Mouse (Mus musculus) heart, embryonic 16.5 days (tissue): ENCODE data around the gene Baiap2l1. TPM values are rescaled to one million over a fixed set of nuclear protein-coding genes. Genes with fewer than 3 reads are reported as not detected.

Source experiments
- ATAC-seq: fragments of 200-750 bp; cut with Nextera tagmentation; replicated peaks from 2 replicates; pipeline ENCODE4 v1.8.0; 2017; ENCODE audit warnings: moderate number of reproducible peaks; ENCODE audit not compliant: insufficient read depth, low FRiP score; ENCODE audit errors: extremely low read depth
- H3K27ac ChIP-seq: fragments of 300-500 bp; sonication (generic); 2 replicates; pipeline ENCODE4 v1.5.1; 2014; ENCODE audit warnings: mild to moderate bottlenecking, low read length, control low read depth, moderate library complexity
- H3K27me3 ChIP-seq: fragments of 300-500 bp; sonication (generic); 2 replicates; pipeline ENCODE4 v1.6.1; 2014; ENCODE audit warnings: low read length, mixed read lengths; ENCODE audit not compliant: control insufficient read depth, insufficient read depth
- H3K36me3 ChIP-seq: fragments of 300-500 bp; sonication (generic); 2 replicates; pipeline ENCODE4 v1.6.1; 2014; ENCODE audit not compliant: control insufficient read depth, insufficient read depth
- H3K4me1 ChIP-seq: fragments of 300-500 bp; sonication (generic); 2 replicates; pipeline ENCODE4 v1.6.1; 2014; ENCODE audit warnings: low read length, mixed read lengths; ENCODE audit not compliant: control insufficient read depth, insufficient read depth
- H3K4me2 ChIP-seq: fragments of 300-500 bp; sonication (generic); 2 replicates; pipeline ENCODE4 v1.6.1; 2014; ENCODE audit warnings: low read depth, mild to moderate bottlenecking, control low read depth, low read length
- H3K4me3 ChIP-seq: fragments of 300-500 bp; sonication (generic); 2 replicates; pipeline ENCODE4 v1.5.1; 2014; ENCODE audit warnings: mild to moderate bottlenecking, control low read depth, low read length
- H3K9ac ChIP-seq: fragments of 300-500 bp; sonication (generic); 2 replicates; pipeline ENCODE4 v1.6.1; 2014; ENCODE audit warnings: low read length, control low read depth
- H3K9me3 ChIP-seq: fragments of 300-500 bp; sonication (generic); replicated peaks from 2 replicates; pipeline ENCODE4 v1.6.1; 2016; ENCODE audit warnings: low read length; ENCODE audit not compliant: control insufficient read depth
- WGBS: fragments of 180-500 bp; shearing (Covaris S2); extraction: QIAGEN DNeasy Blood & Tissue Kit; methylation state at CpG from one replicate; pipeline ENCODE4 v1.1.7; 2014; 5-methylcytosine and 5-hydroxymethylcytosine counted together
- polyA plus RNA-seq: library from polyadenylated mRNA; unstranded; fragments of >200 nt; fragmentation: Nextera tagmentation; extraction: Ambion mirVana; gene quantifications from 2 replicates; pipeline ENCODE4 v1.2.1, GENCODE M21; 2015

The Baiap2l1 gene
- polyA plus RNA-seq, 1 experiment from 2014 or later = 12.0 TPM

GRCm38 (mm10) chr5:144223899-144224816 lies 133.8 kb downstream of the Baiap2l1 start:
- Histone ChIP-seq H3K4me1 (peaks cover 20% of the 10 kb centered on the region), H3K9ac (peak overlapping the region; percentile 89), H3K36me3 (no peaks in the 10 kb centered on the region), H3K9me3 (no peaks in the 10 kb centered on the region), H3K27me3 (no peaks in the 10 kb centered on the region), H3K4me3 (peak overlapping the region; percentile 91), H3K27ac (peak overlapping the region; percentile 86), H3K4me2 (peak overlapping the region; percentile 71)
- no peak for ATAC-seq
- WGBS = 25% methylated on average over 18 of the region's 18 CpGs

- peak; percentile 96 for ATAC-seq
- WGBS = under 1% methylated on average over 37 of the region's 37 CpGs
- H3K4me3 ChIP-seq = peak within 1 kb of the TSS; percentile 91
- peak within 1 kb of the TSS; percentile 86 for H3K27ac ChIP-seq
- H3K4me1 ChIP-seq = peaks cover 20% of the 10 kb centered on the region
- H3K4me2 ChIP-seq = peak within 1 kb of the TSS; percentile 71
- H3K9me3 ChIP-seq = no peaks in the 10 kb centered on the region
- no peaks in the 10 kb centered on the region for H3K27me3 ChIP-seq
- no peaks in the 10 kb centered on the region for H3K36me3 ChIP-seq
- H3K9ac ChIP-seq = peak within 1 kb of the TSS; percentile 89
Measured at GRCm38 (mm10) chr5:144223503-144223862, 134.4 kb downstream of the Baiap2l1 start, which contains the start of gene Tecpr1. Gene Tecpr1, minus strand, starts transcription at chr5:144223615.

- Histone ChIP-seq H3K9me3 (no peaks in the 10 kb centered on the region), H3K4me2 (peak overlapping the region; percentile 71), H3K27ac (peak overlapping the region; percentile 56), H3K36me3 (no peaks in the 10 kb centered on the region), H3K4me3 (peak overlapping the region; percentile 91), H3K4me1 (peaks cover 20% of the 10 kb centered on the region), H3K9ac (peak overlapping the region; percentile 89), H3K27me3 (no peaks in the 10 kb centered on the region)
- ATAC-seq = peak; percentile 41; the same call in 1 of the 2 replicates
- WGBS = 2% methylated on average over 23 of the region's 25 CpGs
Measured at GRCm38 (mm10) chr5:144222811-144223502, 135.0 kb downstream of the Baiap2l1 start.

GRCm38 (mm10) chr5:144221305-144221704 lies 136.6 kb downstream of the Baiap2l1 start:
- Histone ChIP-seq H3K4me2 (peak overlapping the region; percentile 19; the same call in 1 of the 2 replicates), H3K4me3 (no peak overlapping the region), H3K36me3 (no peaks in the 10 kb centered on the region), H3K27me3 (no peaks in the 10 kb centered on the region), H3K27ac (peak overlapping the region; percentile 40; the same call in 1 of the 2 replicates), H3K4me1 (peaks cover 20% of the 10 kb centered on the region), H3K9ac (no peak overlapping the region), H3K9me3 (no peaks in the 10 kb centered on the region)
- no peak for ATAC-seq
- 69% methylated on average over 4 of the region's 4 CpGs for WGBS

GRCm38 (mm10) chr5:144219936-144220335 lies 138.0 kb downstream of the Baiap2l1 start:
- Histone ChIP-seq H3K9ac (no peak overlapping the region), H3K4me3 (no peak overlapping the region), H3K27ac (no peak overlapping the region), H3K4me1 (peaks cover 20% of the 10 kb centered on the region), H3K36me3 (no peaks in the 10 kb centered on the region), H3K27me3 (no peaks in the 10 kb centered on the region), H3K9me3 (no peaks in the 10 kb centered on the region), H3K4me2 (no peak overlapping the region)
- WGBS = 81% methylated on average over 5 of the region's 5 CpGs
- ATAC-seq = no peak

- ATAC-seq = no peak
- no peak overlapping the region for H3K27ac ChIP-seq
- WGBS = 70% methylated on average over 12 of the region's 12 CpGs
Measured at GRCm38 (mm10) chr5:144219306-144219705, 138.6 kb downstream of the Baiap2l1 start.

GRCm38 (mm10) chr5:144218061-144218460 lies 139.9 kb downstream of the Baiap2l1 start:
- Histone ChIP-seq H3K4me3 (no peak overlapping the region), H3K4me2 (no peak overlapping the region), H3K9ac (no peak overlapping the region), H3K4me1 (peaks cover 17% of the 10 kb centered on the region), H3K9me3 (no peaks in the 10 kb centered on the region), H3K27me3 (no peaks in the 10 kb centered on the region), H3K36me3 (peaks cover 4% of the 10 kb centered on the region; the same call in 1 of the 2 replicates), H3K27ac (no peak overlapping the region)
- WGBS = 83% methylated on average over 7 of the region's 7 CpGs
- no peak for ATAC-seq

More at GRCm38 (mm10) chr5:144219306-144219705, 138.6 kb downstream of the Baiap2l1 start:
- Histone ChIP-seq H3K36me3 (0 out of 2 replicates have a peak, but pooled peaks cover 2% of the 10 kb centered on the region), H3K4me3 (no peak overlapping the region), H3K4me1 (peaks cover 20% of the 10 kb centered on the region), H3K27me3 (no peaks in the 10 kb centered on the region), H3K9ac (no peak overlapping the region), H3K4me2 (no peak overlapping the region), H3K9me3 (no peaks in the 10 kb centered on the region)

GRCm38 (mm10) chr5:144215992-144216391 lies 141.9 kb downstream of the Baiap2l1 start:
- no peaks in the 10 kb centered on the region for H3K27me3 ChIP-seq
- H3K36me3 ChIP-seq = peaks cover 9% of the 10 kb centered on the region; the same call in 1 of the 2 replicates
- no peak overlapping the region for H3K27ac ChIP-seq
- H3K4me3 ChIP-seq = no peak overlapping the region
- H3K4me2 ChIP-seq = no peak overlapping the region
- no peaks in the 10 kb centered on the region for H3K4me1 ChIP-seq
- no peak; the same call in 1 of the 2 replicates for ATAC-seq
- H3K9ac ChIP-seq = no peak overlapping the region
- H3K9me3 ChIP-seq = no peaks in the 10 kb centered on the region
- 82% methylated on average over 2 of the region's 2 CpGs for WGBS
